Mouse (Mus musculus) ovary, postnatal 14 days (tissue): ENCODE measurements around the gene Golga7b.

Experiments
- DNase-seq: peaks from one replicate; pipeline ENCODE4 v3.0.0; 2022; ENCODE audit warnings: low spot score

Gene Golga7b

DNA sequence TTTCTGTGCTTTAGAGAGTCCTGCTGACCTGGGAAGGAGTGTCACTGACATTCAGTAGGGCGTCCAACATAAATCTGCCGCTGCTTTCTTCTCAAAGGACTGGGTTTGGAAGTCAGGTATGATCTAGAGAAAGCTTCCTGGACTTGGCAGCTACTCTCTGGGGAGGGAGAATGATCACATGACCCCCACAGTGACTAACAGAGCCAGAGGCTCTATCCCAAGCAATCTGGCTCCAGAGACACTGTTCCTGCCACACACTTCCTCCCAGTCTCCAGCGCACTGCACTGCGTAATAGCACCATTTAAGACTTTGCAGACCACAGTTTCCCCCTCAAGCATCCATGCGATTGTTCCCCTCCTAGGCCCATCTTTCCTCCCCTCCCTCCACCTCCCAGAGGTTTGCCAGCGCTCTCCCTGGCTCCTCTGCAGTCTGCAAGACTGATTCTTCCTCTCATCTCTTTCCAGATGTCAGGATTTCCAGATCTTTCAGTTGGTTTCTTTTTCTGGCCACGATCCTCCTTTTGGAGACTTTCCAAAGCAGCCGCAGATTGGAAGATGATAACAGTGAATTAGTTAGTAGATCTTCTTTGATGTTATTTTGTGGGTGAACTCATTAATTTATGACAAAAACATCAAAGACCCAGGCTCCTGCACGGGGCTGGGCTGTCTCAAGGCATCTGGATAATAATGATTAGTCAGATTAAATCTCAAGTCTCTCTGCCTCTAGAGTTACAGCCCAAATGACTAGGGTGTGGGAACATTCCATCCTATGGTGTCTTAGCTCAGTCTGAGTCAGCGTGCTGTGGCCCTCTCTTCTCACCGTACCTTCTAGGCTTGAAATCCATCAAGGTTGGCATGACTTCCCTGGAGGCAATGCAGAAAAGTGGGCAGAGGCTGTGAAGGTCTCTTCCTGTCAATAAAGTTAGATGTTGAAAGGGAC lies 2.9 kb downstream of the Golga7b start:
- DNase-seq, result no peak

DNA sequence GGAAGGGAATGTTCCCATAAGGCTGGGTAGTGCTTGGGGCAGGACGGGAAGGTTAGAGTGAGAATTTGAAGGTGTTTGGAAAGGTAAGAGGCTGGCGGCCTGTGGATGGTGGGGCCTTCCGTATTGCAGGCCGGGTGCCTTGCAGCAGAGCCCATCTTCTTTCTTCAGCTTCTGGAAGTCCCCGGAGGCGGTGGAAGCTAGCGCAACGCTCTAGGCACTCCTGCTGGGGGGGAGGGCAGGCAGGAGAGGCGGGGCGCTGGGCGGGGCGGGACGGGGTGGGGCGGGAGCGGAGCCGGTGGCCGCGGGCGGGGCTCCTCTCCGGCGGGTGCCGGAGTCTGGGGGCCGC lies 8.0 kb downstream of the Golga7b start:
- no peak for DNase-seq

DNA sequence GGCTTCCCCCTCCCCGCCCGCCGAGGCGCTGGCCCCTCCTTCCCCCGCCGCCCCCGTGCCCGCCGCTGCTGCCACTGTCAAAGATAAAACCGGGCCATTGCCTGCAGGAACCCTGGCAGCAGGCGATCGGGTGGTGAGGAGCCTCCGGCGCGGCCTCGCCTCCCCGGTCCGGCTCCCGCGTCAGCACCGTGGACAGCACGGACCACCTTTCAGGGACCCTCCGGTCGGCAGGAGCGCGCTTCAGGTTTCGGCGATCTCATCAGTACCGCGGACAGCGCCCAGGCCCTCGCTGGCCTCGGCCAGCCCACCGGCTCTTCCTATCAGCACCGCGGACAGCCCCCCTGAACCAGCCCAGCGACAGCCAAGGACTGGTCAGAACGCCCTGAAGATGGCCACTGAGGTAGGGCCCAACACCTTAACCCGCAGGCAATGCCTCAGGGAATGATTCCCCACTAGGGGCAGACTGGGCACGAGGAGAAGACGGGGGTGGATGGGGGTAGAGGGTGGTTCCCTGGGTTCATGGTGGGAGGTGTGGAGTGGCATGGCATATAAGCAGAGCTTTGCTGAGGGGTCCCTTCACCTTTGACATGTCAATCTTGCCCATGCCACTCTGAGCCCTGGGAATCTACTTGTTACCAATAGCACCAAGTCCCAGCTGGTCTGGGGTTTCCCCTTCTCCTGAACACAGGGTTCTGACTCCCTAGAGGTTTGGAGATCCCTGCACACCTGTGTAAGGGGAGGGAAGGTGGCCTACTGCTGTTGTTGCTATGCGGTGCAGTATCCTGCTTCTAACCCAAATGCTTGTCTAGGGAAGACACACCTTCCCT lies 8.6 kb downstream of the Golga7b start:
- DNase-seq, result peak; percentile 88

DNA sequence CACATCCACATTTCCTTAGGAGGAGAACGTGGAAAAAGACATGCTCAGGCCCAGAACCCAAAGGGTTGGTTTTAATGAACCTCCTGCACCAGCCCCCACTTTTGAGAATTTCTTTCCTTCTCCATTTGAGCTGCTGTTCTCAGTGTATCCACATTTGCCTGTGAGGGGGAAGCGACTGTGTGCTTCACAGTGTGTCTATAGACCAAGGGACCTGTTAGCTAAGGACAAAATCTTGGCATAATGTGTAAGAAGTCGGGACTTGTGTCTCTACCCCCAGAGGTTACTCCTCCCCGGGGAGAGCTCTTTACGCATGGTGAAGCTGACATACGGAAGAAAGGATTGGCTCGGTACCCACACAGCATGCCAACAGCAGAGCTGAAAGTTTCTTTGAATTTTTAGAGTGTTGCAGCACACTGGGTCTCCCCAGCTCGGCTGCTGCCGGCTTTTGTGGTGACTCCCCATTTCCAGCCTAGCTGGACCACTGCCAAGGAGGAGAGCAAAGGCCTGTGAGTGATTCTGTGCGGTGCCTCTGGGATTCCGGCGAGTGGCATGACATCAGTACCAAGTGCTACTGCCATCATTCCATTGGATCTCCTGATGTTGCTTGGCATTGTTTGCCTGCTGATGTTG lies 9.4 kb downstream of the Golga7b start:
- DNase-seq, result no peak

DNA sequence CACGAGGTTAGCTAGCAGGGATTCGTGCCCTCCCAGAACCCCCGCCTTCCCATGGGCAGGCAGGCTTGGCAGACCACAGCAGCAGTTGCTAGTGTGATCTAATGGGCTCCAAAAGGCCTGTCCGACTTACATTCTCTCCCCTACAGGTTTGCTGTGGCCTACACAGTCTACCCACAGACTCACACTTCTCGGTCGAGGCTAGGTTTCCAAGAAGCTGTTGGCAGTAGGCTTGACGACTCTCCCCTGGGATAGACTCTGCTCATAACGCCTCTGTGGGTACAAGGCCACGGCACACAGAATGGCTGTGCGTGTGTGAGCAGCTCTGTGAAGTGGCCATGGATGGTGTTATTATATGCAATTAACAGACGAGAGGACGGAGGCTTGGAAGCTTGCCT lies 9.9 kb downstream of the Golga7b start:
- no peak for DNase-seq

DNA sequence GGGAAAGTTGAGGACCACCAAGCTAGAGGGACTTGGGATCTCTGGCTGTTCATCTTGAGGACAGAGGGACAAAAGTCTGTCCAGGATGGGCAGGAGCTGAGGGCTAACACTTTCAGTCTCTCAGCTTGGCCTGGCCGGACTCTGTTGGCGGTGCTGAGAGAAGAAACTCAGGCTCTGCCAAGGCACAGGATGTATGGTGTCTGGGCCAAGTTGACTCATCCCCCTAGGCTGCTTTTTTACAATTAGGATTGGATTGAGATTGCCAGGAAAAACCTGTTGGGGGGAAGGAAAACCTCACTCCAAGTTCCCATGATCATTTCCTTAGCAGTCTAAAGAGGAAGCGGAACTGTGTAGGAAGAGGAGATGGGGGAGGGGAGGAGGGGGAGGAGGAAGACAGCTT lies 10.7 kb downstream of the Golga7b start:
- DNase-seq, result no peak

DNA sequence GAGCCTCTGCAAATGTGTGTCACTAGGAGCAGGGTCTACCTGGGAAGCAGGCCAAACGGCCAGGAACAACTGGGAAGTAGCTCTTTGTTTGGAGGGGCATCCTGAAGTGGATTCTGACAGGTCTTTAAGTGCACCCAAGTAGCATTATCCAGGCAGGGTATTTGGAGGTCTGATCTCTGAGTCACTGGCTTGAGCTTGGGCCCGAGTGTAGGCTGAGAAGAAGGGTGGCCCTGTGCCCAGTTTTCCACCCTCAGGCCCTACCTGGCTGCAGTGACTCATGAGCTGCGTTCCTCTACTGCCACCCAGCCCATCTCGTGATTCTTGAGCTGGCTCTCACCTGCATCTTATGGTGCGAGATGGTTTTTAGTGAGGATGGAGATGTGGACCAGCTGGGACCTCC lies 11.2 kb downstream of the Golga7b start:
- DNase-seq, result no peak

DNA sequence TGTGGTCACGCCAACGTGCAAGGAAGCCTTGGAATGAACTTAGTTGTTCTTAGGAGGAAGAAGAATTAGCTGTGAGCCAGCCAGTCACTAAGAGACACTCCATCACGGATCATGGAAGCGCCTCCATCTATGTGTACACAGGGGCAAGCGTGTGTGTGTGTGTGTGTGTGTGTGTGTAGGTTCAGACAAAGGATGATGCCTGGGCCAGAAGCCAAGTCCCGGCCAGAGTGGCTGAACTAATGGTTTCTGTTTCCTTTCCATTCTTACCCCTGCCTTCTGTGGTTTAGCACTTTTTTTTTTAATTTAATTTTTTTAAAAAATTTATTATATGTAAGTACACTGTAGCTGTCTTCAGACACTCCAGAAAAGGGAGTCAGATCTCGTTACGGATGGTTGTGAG lies 13.1 kb downstream of the Golga7b start:
- no peak for DNase-seq

DNA sequence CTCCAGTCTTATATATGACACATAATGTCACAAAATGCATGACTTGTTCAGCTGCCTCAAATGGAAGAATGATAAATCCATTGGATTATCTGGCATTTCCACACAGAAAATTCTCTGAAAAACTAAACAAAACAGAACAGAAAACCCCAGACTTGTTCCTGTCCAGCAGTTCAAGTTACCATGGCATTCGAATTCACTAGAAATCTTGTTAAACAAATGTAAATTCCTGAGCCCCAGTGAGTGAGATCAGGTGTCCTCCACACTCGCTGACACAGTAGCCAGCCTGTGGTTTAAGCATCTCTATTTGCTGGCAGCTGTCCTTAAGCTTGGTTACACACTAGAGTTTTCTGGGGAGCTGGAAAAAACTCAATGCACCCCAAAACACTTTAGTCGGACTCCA lies 16.1 kb downstream of the Golga7b start:
- DNase-seq, result no peak

DNA sequence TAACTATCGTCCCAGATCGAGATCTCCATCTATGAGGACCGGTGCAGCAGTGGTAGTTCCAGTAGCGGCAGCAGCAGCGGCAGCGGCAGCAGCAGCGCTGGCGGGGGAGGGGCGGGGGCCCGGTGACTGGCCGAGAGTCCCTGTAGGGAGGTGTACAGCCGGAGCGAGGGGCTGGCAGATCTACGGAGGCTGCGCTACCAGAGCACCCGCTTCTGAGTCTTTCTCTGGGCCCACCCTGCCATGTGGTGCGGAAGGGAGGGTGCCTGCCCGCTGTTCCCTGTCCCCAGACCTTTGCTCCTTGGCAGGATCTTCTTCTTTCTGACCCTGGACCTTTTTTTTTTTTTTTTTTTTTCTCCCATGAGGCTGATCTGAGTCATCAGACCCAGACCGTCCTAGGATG lies 21.0 kb downstream of the Golga7b start:
- no peak for DNase-seq

DNA sequence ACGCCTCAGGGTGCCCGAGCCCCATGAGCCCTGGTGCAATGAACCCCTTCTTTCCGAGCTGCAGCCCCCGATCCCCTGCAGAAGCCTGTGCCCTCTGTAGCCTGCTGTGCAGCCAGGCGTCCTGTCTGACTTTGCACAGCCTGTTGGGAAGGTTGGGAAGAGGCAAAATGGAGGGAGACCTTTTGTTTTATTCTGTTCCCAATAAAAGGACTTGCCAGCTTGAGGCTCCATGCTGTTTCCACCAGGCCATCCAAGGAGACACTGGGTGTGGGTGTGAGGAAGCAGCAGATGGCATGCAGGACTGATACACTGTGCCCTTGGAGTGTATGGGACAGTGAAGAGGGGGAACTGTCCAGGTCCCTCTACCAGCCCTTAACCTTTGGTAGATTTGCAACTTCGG lies 22.7 kb downstream of the Golga7b start:
- no peak for DNase-seq

DNA sequence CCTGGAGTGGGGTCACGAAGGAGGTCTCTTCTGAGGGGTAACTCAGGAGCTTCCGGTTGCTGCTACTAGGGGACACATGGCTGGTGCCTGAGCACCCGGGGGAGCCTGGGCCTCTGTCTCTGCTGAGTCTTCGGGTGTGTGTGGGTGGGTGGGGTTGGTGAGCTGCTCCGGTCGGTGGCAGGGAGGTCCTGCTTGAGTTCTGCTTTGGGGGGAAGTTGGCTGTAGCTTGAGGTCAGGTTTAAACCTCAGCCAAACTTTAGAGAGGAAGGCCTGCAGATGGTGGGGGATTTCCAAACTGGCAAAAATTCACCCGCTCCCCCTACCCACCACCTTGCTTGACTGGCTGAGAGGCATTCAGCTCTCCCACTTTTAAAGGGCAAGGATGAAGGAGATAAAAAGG lies 23.8 kb downstream of the Golga7b start:
- no peak for DNase-seq

DNA sequence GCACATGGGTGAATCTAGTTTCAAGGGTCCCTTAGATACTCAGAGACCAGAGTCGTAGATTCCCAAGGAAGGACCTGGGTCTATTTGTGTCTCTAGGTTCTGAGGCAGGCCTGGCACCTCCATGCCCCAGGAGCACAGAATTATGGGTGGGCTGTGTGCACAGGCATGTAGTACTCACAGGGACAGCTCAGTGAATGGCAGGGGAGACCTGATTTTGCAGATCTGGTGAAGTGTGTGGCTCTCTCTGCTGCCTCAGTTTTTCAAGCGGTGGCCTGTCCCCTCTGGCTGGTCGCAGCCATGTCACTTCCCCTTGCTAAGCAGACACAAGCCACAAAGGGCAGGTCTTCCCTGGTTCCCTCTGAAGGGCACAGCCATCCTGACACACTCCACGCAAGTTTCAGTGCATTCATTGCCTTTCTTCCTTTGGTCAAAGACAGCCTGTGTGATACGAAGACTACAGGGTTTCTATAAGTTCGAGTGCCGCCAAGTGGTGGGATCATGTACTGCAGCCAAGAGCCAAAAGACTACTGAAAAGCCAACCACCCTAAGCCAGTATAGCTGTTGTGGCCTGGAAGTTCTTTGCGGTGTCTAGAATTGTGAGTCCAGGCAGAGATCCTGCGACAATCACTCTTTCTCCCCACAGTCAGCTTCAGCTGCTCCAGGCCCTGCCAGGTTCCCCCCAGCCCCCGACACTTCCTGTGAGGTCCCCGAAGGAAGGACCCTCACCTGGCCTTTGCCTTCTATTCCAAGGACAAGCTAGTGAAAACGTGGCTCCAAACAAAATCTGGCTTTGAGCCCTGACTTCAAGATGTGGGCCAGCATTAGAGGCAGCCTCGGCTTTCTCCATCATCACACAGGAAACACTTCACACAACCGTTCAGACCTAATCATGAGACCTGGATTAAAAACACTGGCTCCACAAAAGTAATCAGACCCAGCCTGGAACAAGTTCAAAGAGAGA lies 24.9 kb downstream of the Golga7b start:
- peak; percentile 81 for DNase-seq

DNA sequence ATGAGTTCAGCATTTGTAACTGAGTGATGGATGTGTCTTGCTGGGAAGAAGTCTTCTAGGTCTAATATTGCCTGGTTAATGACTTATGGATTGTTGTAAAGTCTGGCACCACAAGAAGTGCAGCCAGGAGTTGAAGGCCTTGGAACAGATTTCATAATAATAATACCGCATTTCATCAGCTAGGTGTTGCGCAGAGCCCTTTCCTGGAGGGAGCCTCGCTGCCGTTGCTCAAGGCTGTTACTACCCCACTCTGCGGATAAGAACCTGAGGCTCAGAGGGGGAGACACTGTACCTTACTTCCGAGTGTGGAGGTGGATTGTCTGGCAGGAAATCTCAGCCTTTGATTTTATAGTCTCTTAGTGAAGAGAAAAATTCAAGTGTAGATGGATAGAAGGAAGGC lies 29.9 kb downstream of the Golga7b start:
- no peak for DNase-seq

DNA sequence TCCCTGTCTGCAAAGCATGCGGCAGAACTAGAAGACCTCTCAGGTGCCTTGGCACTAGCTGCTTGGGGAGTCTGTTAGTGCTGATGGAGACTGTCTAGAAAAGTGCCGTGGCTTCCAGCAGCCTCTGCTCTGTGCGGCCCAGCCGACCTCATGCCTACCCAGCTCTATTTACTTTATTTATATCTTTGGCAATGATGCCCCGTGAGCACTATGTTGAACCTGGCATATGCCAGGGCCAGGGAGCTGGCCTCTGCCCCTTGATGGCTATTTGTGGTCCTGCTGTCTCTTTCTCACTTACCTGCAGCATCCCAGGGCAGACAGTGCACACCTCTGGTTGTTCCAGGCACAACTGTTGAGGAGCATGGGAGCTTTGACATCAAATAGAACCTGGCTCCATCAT lies 31.1 kb downstream of the Golga7b start:
- DNase-seq, result no peak

DNA sequence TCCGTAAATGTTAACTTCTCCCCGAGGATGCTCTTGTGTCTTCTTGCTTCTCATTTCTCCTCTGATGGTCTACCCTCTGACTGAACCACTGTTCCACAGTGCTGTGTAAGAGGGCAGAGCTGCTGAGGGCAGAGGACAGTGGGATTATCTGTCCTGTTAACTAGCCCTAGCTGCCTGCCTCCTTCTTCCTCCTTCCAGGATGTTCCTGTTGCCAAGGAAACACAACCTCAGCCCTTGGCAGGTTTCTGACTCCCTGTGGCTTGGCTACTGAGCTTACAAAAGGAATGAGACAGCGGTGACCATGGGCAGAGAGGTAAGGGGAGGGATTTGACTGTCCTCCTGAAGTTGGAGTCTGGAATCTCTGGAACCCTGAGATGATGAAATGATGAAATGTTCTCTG lies 32.2 kb downstream of the Golga7b start:
- no peak for DNase-seq

DNA sequence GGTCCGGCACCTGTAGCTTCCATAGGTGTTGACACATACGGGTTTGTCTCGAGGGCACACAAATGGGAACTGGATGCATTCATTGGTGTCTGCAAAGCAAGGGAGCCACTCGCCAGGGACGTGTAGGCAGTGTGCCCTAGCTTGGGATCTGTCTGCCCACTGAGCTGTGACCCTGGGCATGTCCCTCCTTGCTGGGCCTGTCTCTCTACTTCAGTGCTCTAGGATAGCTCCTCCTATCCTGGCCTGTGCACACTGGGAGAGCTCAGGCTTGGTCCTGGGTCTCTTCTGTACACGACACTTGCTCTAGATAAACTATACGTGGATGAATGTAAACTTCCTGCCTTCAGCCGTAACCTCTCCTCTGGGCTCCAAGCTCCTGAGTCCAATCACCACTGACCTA lies 36.8 kb downstream of the Golga7b start:
- no peak for DNase-seq

DNA sequence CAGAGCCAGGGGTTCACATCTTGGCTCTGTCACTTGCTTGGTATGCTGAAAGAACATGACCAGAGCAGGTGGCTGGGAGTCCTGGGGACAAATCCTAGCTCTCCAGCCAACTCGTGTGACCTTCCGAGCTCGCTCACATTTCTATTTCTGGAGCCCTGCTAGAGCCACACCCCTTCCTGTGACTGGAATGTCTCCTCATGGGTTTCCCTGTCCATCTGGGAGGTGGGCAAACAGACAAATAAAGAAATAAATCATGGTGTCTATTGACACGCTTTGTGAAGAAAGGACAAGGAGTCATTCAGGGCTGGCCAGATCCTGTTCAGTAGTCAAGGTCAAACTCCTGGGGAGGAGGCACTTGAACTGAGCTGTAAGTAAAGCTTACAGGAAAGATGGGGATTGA lies 41.0 kb downstream of the Golga7b start:
- DNase-seq, result no peak

DNA sequence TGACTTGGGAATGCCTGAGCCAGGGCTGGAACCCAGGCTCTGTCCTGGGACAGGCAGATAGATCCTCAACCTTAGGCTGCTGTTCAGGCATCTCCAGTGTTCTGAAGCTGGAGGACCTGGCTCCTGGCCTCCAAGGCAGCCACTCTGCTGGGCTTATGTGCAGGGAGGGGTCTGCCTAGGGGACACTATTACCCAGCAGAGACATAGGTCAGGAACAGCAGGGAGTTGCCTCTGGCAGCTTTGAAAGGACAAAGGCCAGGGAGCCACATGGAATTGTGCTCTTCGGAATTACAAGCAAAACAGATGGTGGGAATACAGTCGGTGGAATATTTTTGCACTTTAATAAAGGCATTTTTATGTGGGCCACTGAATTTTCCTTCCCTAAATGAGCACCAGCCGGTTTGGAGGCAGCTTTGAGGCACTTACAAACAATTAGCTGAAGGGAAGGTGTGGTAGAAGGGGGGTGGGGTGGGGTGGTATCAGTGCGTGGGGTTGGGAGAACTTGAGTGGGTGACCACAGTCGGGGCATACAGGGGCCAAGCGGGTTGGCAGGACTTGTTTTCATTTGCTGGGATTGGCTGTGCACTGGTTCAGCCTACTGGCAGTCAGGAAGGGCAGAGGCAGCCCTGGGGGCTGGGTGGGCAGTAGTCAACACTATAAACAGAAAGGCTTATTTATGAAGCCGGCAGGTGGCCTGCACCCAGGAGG lies 43.7 kb downstream of the Golga7b start:
- no peak for DNase-seq

DNA sequence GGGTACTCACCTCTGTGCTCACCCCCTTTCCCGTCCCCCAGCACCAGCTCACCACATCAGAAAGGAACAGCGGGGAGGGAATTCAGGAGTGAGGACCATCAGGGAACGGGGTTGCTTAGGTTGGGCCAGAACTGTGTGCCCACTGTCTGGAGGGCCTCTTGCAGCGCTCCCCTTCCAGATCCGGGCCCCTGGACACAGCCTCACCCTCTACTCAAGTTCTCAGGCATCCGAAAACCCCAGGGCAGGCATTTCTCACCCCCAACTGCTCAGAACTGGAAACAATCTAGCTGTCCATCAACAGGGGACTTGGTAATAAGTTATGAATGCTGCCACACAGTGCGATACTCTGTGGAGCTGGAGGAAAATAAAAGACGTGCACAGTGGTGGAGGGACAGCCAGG lies 44.7 kb downstream of the Golga7b start:
- no peak for DNase-seq

DNA sequence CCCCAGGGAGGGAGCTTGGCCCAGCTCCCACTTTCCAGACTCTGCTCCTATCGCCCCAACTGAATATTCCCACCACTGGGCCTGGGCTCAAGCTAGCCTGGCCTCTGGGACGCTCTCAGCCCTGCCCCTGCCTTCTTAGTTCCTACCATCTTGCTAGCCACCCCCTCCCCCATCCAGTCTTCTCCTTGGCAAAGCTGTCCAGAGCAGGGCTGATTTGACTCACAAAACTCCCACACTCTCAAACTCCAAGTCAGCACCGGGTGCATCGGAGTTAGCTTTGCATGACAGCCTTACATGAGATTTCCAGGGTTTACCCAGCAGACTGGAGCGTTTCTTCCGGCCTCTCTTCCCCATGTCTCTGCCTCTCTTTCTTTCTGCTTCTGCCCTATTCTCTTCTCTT lies 45.8 kb downstream of the Golga7b start:
- no peak for DNase-seq
